Mouse (Mus musculus) natural killer cell, adult 2 months (primary cell): ENCODE results near the gene Ripply3.
A peak's percentile ranks its signal among the peaks of the same experiment; 100 is the strongest.

Experiments used
- DNase-seq, 2 experiments: peaks; one replicate each; pipeline ENCODE4 v3.0.0; 2022; ENCODE audit warnings: low spot score in 2 of 2

Ripply3 gene

DNA sequence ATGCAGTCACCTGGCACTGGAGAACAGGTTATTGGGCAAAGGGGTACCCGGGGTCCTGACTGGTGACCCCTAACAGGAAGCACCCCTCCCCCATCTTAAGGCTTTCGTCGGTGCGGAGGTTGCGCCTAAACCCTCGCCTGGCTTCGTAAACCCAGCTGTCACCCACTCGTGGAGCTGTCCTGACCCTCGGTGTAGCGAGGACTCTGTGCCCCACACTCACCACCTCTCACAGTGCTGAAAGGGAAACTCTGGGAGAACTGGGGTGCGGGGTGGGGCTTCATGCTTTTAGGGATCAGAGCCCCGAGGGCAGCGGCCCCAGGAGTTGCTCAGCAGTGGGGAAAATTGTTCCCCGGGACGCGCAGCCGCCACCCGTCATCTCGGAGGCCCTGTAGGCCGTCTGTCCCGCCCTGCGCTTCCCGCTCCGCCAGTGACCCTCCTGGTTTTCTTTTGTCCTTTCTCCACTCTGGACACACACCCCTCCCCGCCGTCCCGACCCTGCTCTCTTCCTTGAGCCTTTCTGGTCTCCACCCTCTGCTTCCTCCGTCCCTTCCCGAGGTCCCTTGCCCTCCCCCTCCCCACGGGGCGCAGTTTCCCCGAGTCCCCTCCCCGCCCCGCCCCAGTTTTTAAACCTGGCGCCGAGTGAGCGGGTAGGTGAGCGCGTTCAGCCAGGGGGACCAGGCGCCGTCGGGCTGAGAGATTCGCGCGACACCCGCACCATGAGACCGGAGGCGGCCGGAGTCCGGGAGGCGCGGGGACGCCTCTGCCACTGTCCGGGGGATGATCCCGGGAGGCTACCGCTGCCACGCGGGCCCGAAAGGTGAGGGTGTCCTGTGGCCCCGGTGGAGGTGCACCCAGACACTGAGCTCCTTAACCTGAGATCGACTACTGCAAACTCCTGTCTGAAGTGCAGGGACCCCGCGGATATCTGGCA, at the start of gene Ripply3:
Ripply3 (plus strand) TSS at position 640 of the 931 bp plus-strand sequence.
- no peak for DNase-seq

DNA sequence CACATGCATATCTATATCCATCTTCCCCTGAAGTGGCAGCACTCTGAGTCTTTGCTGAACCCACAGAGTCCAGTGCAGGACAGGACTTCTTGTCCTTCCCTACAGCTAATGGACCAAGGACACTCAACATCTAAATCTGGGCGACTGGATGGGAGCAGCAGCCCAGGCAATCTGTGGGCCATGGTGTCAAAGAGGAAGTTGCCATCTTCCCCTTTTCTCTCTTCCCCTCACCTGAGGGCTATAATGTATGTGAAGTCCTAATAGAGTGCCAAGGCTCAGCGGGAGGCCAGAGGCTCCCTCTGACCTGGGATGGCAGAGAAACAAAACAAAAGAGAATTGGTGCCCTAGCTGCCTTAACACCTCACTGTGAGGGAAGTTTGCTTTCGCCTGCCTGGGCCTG, 44.2 kb upstream of the Ripply3 start:
- DNase-seq: no peak

DNA sequence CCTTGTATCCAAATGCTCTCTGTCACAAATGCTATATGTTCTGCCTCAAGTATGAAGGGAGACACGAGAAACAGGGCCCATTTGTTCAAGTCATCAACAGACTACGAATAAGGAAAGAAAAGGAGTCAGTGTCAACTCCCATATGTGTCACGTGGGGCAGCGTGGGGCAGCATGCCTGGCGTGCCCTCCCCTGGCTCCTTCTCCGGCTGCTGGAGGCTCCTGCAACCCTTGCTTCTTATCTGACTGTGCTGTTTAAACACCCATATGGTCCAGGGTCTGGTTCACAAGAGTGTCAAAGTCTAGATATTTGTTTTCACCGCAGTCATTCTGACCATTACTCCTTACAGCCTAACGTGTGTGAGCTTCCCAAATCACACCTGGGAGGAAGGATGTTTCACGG, 40.4 kb upstream of the Ripply3 start:
- DNase-seq: no peak

DNA sequence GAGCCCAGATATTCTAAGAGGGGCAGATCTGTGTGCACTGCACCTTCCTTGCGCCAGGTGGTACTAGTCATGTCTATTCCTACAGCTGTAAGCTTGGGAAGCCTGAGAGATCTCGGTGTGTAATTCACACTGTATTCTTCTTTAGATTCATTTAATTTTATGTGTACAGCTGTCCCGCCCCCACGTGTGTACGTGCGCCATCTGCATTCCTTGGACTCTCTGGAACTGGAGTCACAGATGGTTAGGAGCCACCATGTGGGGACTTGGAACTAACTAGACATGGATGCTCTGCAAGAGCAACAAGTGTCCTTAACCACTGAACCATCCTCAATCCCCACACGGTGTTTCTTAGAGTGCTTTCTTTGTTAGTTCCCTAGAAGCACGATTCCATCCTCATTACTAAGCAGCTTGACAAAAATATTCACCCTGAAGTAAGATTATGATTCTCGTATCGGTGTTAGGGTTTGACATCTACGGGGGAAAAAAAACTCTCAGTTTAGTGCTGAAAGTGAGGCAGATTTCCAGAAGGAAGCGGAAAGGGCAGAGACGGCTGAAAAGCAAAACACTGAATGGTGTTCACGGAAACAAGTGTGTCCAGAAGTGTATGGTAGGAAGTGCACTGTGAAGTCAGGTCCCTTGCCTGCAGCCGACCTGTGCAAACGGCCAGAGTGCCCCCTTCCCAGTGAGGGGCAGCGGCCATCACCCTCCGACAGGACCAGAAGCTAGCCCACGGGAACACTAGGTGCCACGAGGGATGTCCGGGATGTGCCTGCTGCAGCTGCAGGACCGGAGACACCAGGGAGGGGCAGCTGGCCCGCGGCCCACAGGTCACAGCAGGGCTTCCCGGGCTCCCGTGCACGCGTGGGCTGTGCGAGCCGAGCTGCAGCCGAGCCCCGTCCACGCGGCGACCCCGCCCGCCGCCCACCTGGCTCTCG, 38.8 kb upstream of the Ripply3 start:
- DNase-seq: no peak

- peak; percentile 60 to 70 for DNase-seq
Measured at GRCm38 (mm10) chr16:94290073-94290999, 37.9 kb upstream of the Ripply3 start.

DNA sequence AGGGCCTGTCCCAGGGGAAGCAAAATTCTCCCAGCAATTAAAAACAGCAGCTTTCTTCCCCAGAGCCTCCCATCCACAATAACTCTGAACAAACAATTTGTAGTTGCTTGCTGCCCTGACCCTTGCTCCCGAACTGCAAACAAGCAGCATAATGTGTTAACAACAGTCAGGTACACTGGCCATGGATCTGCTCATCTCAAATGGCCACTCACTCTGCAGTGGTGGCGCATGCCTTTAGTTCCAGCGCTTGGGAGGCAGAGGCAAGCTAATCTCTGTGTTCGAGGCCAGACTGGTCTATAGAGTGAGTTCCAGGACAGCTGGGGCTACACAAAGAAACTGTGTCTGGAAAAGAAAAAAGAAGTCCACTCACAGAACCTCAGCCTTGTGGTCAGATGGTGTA, 37.1 kb upstream of the Ripply3 start:
- DNase-seq: no peak

DNA sequence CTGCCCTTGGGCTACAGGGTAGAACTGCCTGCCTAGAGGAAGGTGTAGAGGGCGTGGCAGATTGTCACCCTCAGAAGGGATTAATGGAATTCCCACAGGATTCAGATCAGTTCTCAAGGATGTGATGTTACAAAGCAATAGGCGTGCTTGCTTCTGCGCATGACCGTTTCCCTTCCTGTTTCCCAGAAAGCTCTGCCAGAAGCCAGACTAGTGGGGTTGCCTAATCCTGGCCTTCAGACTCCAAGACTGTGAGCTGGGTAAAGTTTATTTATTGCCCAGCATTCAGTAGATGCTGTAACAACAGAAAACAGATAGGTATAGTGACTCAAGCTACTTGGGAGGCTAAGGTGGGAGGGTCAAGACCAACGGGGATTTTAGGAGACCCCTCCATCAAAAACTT, 30.1 kb upstream of the Ripply3 start:
- no peak for DNase-seq

DNA sequence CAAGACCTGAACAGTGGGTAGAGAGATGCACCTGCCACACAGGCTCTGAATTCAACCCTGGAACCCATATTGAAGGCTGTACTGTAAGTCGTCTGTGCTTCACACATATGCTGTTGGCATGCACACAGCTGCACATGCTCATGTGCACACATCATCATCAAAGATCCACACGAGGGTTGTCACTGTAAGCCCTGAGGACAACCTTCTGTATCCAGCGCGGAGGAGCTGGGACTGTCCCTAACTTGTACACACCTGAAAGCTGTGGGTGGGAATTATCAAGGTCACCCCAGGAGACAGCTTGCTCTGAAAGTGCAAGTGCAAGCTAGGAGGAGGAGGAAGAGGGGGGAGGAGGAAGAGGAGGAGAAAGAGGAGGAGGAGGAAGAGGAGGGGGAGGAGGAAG, 29.0 kb upstream of the Ripply3 start:
- DNase-seq: no peak

DNA sequence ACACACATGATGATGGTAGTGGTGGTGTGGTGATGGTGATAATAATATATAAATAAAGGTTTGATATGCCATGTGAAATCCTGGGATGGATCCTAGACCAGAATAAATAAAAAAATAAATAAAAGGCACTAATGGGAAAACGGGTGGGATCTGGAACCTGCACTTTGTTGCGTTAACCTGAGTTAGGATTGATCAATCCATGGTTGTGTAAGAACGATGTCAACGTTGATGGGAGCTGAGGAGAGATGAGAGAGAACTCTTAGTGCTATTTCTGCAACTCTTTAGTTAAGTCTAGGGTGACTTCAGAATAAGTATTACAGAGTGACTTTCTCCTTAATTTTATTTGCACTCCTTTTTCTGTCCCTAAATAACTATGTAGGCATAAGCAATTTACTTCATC, 27.0 kb upstream of the Ripply3 start:
- DNase-seq: no peak

GRCm38 (mm10) chr16:94301696-94302095, 26.5 kb upstream of the Ripply3 start:
- DNase-seq: no peak

DNA sequence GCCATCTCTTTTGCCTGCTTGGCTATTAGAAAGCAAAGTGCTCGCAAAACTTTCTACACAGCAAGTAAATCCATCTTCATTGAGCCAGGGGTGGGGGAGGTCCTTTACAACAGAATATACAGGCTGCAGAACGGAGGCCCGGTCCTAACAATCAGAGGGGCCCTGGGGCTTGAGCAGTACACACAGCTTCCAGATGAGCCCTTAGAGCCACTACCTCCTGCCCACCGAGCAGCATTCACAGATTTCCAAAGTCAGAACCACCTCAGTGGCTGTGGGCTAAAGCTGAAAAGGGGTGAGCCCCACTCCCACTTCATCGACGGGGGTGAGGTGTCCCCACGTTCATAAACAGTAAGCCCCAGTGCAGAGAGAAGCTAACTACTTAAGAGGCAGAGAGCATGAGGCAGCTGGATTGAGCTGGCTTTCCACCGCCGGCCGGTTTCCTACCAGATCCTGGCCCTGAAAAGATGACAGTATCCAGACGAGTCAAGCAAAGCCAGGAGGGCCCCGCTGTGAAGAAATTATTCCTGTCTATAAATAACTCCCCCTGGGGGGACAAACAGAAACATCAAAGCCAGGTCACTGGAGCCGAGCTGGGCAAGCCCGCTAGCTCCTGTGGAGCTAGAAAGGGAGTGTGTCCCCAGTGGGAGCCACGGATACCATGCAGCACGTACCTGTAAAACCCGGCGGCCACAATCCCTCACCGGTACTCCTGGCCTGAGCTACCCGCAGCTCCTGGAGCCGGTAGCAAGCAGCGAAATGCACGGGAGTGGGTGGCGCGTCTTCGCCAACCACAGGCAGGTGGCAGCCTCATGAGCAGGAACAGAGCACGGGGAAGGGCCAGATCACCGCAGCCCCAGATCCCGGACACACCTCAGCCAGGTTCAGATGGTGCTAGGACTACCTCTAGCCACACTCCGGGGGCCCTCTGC, 25.7 kb upstream of the Ripply3 start:
- DNase-seq: no peak

- DNase-seq: no peak
Measured at GRCm38 (mm10) chr16:94303203-94303535, 25.1 kb upstream of the Ripply3 start.

DNA sequence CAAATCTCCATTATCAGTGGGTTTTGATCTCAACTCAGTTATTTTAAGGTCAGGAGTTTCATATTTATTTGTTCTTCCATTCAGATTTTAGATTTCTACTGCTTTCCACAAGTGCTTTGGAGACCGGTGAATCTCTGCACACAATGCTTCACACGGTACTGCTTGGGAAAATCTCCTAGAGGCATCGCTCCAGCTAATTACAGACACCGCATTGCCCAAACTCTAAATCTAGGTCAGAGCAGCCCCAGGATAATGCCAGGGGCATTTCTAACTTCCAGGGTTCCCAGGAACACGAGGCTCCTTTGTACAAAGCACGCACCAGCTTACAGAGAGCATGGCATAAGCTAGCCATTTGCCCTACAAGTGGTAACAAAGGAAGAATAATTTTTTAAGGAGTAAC, 20.7 kb upstream of the Ripply3 start:
- no peak for DNase-seq

DNA sequence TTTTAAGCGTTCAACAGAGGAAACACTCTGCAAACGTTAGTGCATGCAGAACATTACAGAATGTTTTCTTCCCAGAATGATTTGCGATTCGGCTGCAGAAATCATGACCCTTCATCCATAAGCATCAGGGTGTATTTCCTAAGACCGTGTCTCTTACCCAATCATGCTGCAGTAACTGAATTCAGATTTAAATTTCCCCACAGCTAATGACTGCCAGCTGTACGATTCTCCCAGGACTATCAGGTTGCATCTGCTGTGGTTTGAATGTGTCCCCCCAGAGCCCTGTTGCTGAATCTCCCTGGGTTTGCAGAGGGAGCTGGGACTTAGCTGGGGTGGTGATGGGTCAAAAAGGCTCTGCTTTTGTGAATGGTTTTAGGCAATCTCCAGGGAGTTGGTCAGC, 20.3 kb upstream of the Ripply3 start:
- DNase-seq: no peak

- DNase-seq: no peak
Measured at GRCm38 (mm10) chr16:94309025-94309424, 19.2 kb upstream of the Ripply3 start.

DNA sequence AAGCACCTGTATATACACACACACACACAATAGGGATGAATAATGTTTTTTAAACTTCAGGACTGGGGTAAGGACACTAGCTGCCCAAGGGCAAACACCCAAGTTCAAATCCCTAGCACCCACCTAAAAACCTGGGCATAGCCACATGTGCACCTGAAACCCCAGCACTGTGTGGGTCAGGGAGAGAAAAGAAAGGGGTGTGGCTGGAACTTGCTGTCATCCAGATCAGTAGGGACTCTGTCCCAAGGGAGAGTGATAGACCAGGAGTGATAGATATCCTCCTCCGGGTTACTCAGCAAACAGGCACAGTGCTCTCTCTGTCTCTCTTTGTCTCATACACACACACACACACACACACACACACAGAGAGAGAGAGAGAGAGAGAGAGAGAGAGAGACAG, 16.8 kb upstream of the Ripply3 start:
- DNase-seq: no peak

DNA sequence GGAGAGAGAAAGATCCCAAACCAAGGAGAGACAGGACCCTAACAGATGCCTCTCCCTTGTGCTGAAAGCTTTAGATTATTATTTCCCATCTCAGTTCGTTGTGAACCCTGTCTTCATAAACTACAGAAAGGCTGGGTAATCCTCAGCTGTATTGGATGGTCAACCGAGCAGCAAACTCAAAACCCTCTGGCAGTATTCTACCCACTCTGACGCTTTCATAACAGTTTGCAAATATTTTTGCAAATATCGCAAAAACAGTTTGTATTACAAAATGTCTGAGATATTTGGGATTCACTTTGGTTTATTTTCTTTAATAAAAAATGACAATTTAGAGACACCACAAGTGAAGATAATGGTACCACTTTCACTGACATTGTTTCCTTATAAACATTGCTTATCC, 16.3 kb upstream of the Ripply3 start:
- no peak for DNase-seq

DNA sequence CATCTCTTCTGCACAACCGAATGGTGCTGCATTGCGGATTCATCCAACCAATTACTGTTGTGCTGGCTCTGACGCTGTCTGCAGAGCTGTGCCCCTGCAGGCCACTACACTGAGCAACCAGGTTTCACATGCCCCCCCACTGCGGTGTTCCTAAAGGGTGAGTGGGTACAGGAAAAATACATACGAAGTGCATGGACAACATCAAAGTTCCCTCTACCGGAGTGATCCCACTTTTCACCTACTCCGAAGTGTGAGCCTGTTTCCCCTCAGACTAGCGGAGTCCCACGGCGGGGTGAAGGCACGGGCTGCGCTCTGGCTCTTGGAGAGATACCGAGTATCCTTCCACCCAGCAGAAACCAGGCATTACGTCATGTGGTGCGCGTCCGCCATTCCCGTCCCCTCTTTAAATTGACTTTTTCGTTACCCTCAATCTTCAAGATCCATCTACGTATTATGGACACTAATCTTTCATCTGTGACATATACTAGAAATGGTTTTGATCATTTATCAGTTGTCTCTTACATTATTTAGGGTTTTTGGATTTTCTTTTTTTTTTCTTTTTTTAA, 15.5 kb upstream of the Ripply3 start:
- peak; percentile 78 to 83 for DNase-seq

- DNase-seq: peak; percentile 97 to 98
Measured at GRCm38 (mm10) chr16:94313229-94314030, 14.8 kb upstream of the Ripply3 start, which contains the start of gene Hlcs. Gene Hlcs, minus strand, starts transcription at chr16:94313571.
